Mouse (Mus musculus): ENCODE results near the gene Vhl. TPM values are rescaled to one million over a fixed set of nuclear protein-coding genes. Genes with fewer than 3 reads are reported as not detected.
A peak's percentile ranks its signal among the peaks of the same experiment; 100 is the strongest.

The Vhl gene
- polyA plus RNA-seq, 1 experiment from 2014 or later: 30.5 TPM

DNA sequence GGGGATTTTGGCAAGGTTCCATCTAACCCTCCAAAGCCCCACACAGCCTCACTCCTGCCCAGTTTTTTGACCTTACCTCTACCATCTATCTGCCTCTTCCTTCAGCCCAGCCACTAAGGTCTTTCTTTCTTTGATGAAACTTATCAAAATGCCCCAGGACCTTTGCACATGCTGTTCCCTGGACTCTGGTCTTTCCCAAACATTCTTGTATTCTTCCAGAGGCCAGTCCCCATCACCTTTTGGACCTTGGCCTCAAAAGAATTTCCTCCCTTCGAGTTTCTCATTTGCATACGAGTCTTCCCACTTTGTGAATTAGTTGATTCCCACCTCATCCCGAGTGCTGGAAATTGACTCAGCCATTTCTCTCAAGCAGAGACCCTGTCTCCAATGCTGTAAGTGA is 31.7 kb downstream of the Vhl start:
- Histone ChIP-seq H3K4me3 (ENCODE audit: low read length) (no peak overlapping the region), H3K9me3 (ENCODE audit: control insufficient read depth, low read length) (no peaks in the 10 kb centered on the region), H3K4me2 (ENCODE audit: low read depth, low read length) (no peak overlapping the region), H3K36me3 (ENCODE audit: control insufficient read depth, insufficient read depth, low read length) (no peaks in the 10 kb centered on the region), H3K9ac (ENCODE audit: low read depth, low read length) (no peak overlapping the region), H3K27me3 (replicated peaks; ENCODE audit: control insufficient read depth, insufficient read depth, low read length) (no peaks in the 10 kb centered on the region), H3K27ac (ENCODE audit: low read length) (no peak overlapping the region), H3K4me1 (ENCODE audit: control insufficient read depth, insufficient read depth, low read length) (peaks cover 11% of the 10 kb centered on the region)
- no peak for ATAC-seq
- 88% methylated on average over 3 of the region's 3 CpGs for WGBS

DNA sequence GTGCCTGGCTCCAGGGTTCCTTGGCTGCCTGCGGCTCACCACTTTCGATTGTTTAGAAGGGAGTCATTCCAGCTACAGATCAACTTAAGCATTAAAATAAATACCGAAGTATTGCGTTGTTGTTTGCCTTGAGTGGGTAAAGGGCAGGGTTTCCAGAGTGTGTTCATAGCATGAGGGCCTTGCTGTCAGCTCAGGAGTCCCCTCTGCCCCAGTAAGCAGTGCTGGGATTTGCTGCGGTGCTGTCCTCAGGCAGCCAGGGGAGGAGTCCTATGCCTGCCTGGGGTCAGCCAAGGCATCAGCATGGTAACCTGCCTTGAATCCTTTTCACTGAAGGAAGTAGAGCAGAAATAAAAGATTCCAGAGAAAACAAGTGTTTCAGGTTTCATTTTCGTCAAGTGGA is 33.1 kb downstream of the Vhl start:
- Histone ChIP-seq H3K27me3 (replicated peaks; ENCODE audit: control insufficient read depth, insufficient read depth, low read length) (no peaks in the 10 kb centered on the region), H3K4me3 (ENCODE audit: low read length) (no peak overlapping the region), H3K36me3 (ENCODE audit: control insufficient read depth, insufficient read depth, low read length) (no peaks in the 10 kb centered on the region), H3K9me3 (ENCODE audit: control insufficient read depth, low read length) (no peaks in the 10 kb centered on the region), H3K4me2 (ENCODE audit: low read depth, low read length) (no peak overlapping the region), H3K4me1 (ENCODE audit: control insufficient read depth, insufficient read depth, low read length) (peaks cover 21% of the 10 kb centered on the region), H3K9ac (ENCODE audit: low read depth, low read length) (0 out of 2 replicates have a peak overlapping the region, but pooled peaks have one; percentile 20), H3K27ac (ENCODE audit: low read length) (no peak overlapping the region)
- 65% methylated on average over 6 of the region's 6 CpGs for WGBS
- ATAC-seq: no peak

DNA sequence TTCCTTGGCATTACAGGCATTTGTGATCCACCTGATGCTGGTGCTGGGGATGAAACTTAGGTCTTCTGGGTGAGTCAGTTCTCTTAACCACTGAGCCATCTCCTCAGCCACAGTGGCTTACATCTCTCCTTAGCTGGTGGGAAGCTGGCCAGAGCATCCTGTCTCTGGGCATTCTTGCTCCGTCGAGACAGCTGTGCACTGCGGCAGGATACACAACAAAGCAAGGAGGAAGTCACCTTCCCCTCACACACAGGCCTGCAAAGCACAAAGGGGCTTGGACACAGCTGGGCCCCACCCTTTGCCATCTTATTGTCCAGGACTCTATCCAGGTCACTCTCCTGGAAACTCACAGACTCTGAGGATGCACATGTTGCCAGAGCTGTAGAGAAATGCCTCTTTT is 34.5 kb downstream of the Vhl start:
- Histone ChIP-seq H3K4me2 (ENCODE audit: low read depth, low read length) (no peak overlapping the region), H3K27ac (ENCODE audit: low read length) (no peak overlapping the region)
- 54% methylated on average over 3 of the region's 3 CpGs for WGBS

DNA sequence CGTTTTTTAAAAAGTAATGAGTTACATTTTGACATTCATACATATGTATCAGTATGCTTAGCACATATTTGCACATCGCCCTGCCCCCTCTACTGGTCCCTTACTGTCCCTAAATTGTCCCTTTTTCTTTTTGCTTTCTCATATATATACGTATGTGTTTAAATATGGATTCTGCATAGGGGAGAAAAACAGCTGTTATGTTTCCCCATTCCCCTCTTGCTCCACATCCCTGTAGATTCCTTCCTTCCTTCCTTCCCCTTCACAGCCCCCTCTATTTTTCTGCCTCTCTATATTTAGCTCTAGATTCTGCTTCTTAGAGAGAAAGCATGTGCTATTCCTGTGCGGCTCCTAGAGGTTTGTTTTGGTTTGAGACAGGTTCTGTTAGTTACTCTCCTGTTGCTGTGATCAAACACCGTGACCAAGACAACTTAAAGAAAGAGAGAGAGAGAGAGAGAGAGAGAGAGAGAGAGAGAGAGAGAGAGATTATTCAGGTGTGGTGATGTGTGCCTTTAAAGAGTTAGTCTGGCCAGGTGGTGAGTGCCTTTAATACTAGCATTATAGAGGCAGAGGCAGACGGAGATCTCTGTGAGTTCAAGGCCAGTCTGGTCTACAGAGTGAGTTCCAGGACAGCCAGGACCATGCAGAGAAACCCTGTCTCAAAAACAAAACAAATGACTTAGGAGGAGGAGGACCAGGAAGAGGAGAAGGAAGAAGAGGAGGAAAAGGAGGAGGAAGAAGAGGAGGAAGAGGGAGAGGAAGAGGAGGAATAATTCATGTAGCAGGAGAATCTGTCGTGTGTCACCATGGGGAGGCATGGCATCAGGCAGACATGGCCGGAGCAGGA is 36.1 kb downstream of the Vhl start:
- 67% methylated on average over 8 of the region's 8 CpGs for WGBS

More for the DNA sequence above, 34.5 kb downstream of the Vhl start:
- H3K4me3 ChIP-seq (ENCODE audit: low read length): no peak overlapping the region
- ATAC-seq: 0 out of 2 replicates have a peak, but pooled peaks have one; percentile 4
- H3K36me3 ChIP-seq (ENCODE audit: control insufficient read depth, insufficient read depth, low read length): no peaks in the 10 kb centered on the region; the same call in 1 of the 2 replicates
- H3K9ac ChIP-seq (ENCODE audit: low read depth, low read length): no peak overlapping the region
- no peaks in the 10 kb centered on the region for H3K27me3 ChIP-seq (replicated peaks; ENCODE audit: control insufficient read depth, insufficient read depth, low read length)
- H3K4me1 ChIP-seq (ENCODE audit: control insufficient read depth, insufficient read depth, low read length): peaks cover 26% of the 10 kb centered on the region
- H3K9me3 ChIP-seq (ENCODE audit: control insufficient read depth, low read length): no peaks in the 10 kb centered on the region

DNA sequence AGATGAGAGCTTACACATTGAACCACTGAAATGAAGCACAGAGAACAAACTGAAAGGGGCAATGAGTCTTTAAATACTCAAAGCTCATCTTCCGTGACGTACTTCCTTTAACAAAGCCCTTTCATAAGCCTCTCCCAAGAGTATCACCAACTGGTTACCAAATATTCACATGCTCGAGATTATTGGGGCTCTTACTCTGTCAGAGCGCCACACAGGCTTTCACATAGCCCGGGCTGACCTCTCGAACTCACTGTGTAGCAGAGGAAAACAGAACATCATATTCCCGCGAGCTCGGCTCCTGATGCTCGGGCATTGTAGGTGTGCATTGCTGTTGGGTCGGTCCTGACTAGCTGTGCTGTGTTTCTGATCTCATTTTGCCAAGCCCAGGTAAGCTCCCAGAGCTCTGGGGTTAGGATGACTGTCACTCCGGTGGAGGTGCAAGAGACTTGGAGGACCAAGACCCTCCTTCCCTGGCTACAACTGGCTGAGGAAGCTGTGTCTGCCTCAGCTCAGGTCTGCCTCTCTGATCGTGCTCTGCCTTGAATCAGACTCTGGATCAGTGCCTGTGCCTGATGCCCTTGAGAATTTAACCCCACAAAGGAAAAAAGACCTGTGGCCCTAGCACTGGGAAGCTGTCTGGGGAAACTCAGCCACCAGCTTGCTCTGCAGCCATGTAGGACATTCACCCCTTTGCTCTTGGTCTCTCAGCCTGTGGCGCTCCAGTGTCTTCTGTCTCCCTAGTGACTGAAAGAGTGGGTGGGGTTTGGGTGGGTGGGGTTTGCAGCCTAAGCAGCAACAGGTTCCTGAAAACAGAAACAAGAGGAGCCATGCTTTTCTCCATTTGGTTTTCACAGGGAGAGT is 37.0 kb downstream of the Vhl start:
- no peak overlapping the region for H3K4me3 ChIP-seq (ENCODE audit: low read length)
- H3K9me3 ChIP-seq (ENCODE audit: control insufficient read depth, low read length): no peaks in the 10 kb centered on the region
- no peak overlapping the region for H3K9ac ChIP-seq (ENCODE audit: low read depth, low read length)
- ATAC-seq: peak; percentile 34; the same call in 1 of the 2 replicates
- H3K4me1 ChIP-seq (ENCODE audit: control insufficient read depth, insufficient read depth, low read length): peaks cover 26% of the 10 kb centered on the region
- no peaks in the 10 kb centered on the region for H3K27me3 ChIP-seq (replicated peaks; ENCODE audit: control insufficient read depth, insufficient read depth, low read length)
- H3K36me3 ChIP-seq (ENCODE audit: control insufficient read depth, insufficient read depth, low read length): no peaks in the 10 kb centered on the region; the same call in 1 of the 2 replicates
- 63% methylated on average over 14 of the region's 14 CpGs for WGBS
- peak overlapping the region; percentile 57 for H3K27ac ChIP-seq (ENCODE audit: low read length)
- H3K4me2 ChIP-seq (ENCODE audit: low read depth, low read length): no peak overlapping the region

More for the DNA sequence above, 36.1 kb downstream of the Vhl start:
- Histone ChIP-seq H3K27me3 (replicated peaks; ENCODE audit: control insufficient read depth, insufficient read depth, low read length) (no peaks in the 10 kb centered on the region), H3K27ac (ENCODE audit: low read length) (no peak overlapping the region), H3K4me1 (ENCODE audit: control insufficient read depth, insufficient read depth, low read length) (peaks cover 26% of the 10 kb centered on the region), H3K9me3 (ENCODE audit: control insufficient read depth, low read length) (no peaks in the 10 kb centered on the region), H3K4me2 (ENCODE audit: low read depth, low read length) (no peak overlapping the region), H3K9ac (ENCODE audit: low read depth, low read length) (no peak overlapping the region), H3K4me3 (ENCODE audit: low read length) (no peak overlapping the region), H3K36me3 (ENCODE audit: control insufficient read depth, insufficient read depth, low read length) (no peaks in the 10 kb centered on the region; the same call in 1 of the 2 replicates)
- ATAC-seq: no peak

DNA sequence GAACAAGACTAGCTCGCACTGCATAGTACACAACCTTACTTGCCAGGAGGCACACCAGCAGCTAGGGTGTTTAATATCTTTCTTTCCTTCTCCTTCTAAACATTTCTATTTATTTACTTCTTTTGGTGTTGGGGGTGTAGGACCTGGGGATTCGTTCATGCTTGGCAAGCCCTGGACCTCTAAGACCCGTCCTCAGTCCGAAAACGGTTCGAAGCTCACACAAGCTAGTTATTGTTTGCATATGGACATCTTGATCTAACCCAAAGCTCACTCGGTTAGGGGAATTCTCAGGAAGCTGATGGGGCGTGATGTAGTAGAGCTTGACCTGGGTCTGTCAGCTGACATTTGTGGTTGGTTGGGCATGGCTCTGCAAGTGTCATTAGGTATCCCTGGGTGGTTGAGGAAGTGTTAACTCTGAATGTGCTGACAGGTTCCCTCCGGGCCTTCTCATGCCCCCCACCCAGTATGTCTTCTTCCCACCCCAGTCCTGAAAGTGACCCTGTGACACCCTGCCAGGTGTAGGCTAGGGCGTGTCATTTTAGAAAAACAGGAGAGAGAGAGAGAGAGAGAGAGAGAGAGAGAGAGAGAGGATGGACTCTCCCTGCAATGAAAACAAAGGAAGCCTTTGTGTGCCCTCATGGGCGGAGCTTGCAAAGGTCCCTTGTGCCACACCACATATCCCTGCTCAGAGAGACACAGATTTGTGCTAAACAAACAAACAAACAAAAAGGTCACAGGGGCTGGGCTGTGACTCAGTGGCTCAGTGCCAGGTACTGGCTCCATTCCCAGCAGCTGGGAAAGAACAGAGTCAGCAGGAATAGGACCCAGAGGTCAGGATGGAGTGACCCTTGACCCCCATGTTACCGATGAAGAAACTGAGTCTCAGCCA is 37.8 kb downstream of the Vhl start:
- 54% methylated on average over 12 of the region's 12 CpGs for WGBS
- H3K4me2 ChIP-seq (ENCODE audit: low read depth, low read length): no peak overlapping the region
- peaks cover 26% of the 10 kb centered on the region for H3K4me1 ChIP-seq (ENCODE audit: control insufficient read depth, insufficient read depth, low read length)
- H3K9ac ChIP-seq (ENCODE audit: low read depth, low read length): no peak overlapping the region
- H3K27ac ChIP-seq (ENCODE audit: low read length): peak overlapping the region; percentile 57
- ATAC-seq: peak; percentile 67
- H3K27me3 ChIP-seq (replicated peaks; ENCODE audit: control insufficient read depth, insufficient read depth, low read length): no peaks in the 10 kb centered on the region
- no peaks in the 10 kb centered on the region; the same call in 1 of the 2 replicates for H3K36me3 ChIP-seq (ENCODE audit: control insufficient read depth, insufficient read depth, low read length)
- H3K9me3 ChIP-seq (ENCODE audit: control insufficient read depth, low read length): no peaks in the 10 kb centered on the region
- H3K4me3 ChIP-seq (ENCODE audit: low read length): no peak overlapping the region

DNA sequence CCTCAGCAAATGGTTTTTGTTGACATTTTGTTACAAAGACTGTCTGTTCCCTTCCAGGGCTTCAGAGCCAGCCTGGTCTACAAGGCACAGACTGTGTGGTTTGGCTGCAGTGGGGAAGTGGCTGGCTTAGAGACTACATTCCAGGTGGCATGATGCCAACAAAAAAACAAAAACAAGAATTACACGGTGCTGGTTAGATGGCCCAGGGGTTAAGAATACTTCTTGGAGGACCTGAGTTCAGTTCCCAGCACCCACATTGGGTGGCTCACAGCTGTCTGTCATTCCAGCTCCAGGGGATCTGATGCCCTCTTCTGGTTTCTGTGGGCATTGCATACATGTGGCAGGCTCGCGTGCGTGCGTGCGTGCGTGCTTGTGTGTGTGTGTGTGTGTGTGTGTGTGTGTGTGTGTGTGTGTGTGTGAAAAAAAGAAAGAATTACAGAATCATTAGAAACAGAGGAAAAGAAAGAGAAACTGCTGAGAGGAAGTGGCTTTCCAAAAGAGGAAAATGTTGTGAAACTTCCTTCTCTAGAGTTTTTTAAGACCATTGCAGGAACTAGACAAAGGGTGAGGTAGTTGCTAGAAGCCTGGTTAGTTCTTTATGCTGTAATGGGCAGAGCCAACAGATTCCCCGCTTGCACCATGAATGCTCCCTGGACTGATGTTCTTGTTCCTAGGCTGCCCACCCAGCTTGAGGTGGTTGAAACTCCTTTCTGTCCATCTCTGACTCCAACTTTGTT is 39.4 kb downstream of the Vhl start:
- H3K36me3 ChIP-seq (ENCODE audit: control insufficient read depth, insufficient read depth, low read length): no peaks in the 10 kb centered on the region; the same call in 1 of the 2 replicates
- no peak overlapping the region for H3K4me2 ChIP-seq (ENCODE audit: low read depth, low read length)
- no peak overlapping the region for H3K4me3 ChIP-seq (ENCODE audit: low read length)
- H3K9ac ChIP-seq (ENCODE audit: low read depth, low read length): no peak overlapping the region
- H3K9me3 ChIP-seq (ENCODE audit: control insufficient read depth, low read length): no peaks in the 10 kb centered on the region
- ATAC-seq: no peak
- H3K27me3 ChIP-seq (replicated peaks; ENCODE audit: control insufficient read depth, insufficient read depth, low read length): no peaks in the 10 kb centered on the region
- H3K27ac ChIP-seq (ENCODE audit: low read length): no peak overlapping the region
- H3K4me1 ChIP-seq (ENCODE audit: control insufficient read depth, insufficient read depth, low read length): peaks cover 28% of the 10 kb centered on the region
- WGBS: 93% methylated on average over 8 of the region's 8 CpGs

DNA sequence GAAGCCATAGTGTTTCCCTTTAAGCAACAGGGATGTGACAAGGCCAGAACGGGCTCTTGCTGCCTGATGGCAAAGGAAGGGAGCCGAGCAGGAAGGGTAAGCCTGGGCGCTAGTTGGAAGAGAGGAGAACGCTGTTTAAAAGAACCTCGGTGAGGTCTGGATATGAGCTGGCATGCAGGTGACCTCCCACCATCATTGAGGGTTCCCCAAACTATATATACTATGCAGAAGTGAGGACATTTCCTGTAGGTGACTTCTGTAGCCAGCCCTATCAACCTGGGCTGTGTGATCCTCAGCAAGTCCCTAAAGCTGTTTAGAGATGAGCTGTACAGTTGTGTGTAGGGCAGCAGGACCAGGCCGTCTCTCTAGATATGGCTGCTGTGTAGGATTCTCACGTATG is 40.5 kb downstream of the Vhl start:
- no peak overlapping the region for H3K9ac ChIP-seq (ENCODE audit: low read depth, low read length)
- ATAC-seq: no peak
- H3K27me3 ChIP-seq (replicated peaks; ENCODE audit: control insufficient read depth, insufficient read depth, low read length): no peaks in the 10 kb centered on the region
- no peaks in the 10 kb centered on the region; the same call in 1 of the 2 replicates for H3K36me3 ChIP-seq (ENCODE audit: control insufficient read depth, insufficient read depth, low read length)
- no peak overlapping the region for H3K4me3 ChIP-seq (ENCODE audit: low read length)
- H3K4me2 ChIP-seq (ENCODE audit: low read depth, low read length): no peak overlapping the region
- 82% methylated on average over 7 of the region's 7 CpGs for WGBS
- H3K4me1 ChIP-seq (ENCODE audit: control insufficient read depth, insufficient read depth, low read length): peaks cover 34% of the 10 kb centered on the region
- no peaks in the 10 kb centered on the region for H3K9me3 ChIP-seq (ENCODE audit: control insufficient read depth, low read length)
- H3K27ac ChIP-seq (ENCODE audit: low read length): no peak overlapping the region
